Mouse (Mus musculus): Measurements from ENCODE around the gene Kcnk18.

GRCm38 (mm10) chr19:59267417-59267963, 48.5 kb downstream of the Kcnk18 start:
- TF ChIP-seq CTCF (IDR thresholded peaks at IDR 0.05; ENCODE audit: low read depth), result no peak
- TF ChIP-seq EP300 (IDR thresholded peaks at IDR 0.05; ENCODE audit: low read depth), result no peak
